9 mouse cellular contexts compared by ENCODE assay signal in genomic region chr10:24111116-24111778, GRCm38 (mm10). TPM values are rescaled to one million over a fixed set of nuclear protein-coding genes. Genes with fewer than 3 reads are reported as not detected.
DNase-seq lines count a peak whose midpoint lies in the region; ATAC-seq lines count a peak whose summit lies in the region.
"Had no signal": no experiment of that assay in that cellular context is flagged by ENCODE, and none has a peak within 500 bp of the region (broad histone marks: within the 10 kb centered on the region; RNA-seq: fewer than 3 reads in every experiment).

No protein-coding gene starts in this region.

- DNase-seq in frontal cortex, postnatal 25 days (ENCODE audit: low spot score in 2 of 2): no peak
- peak; percentile 35 for DNase-seq in ovary, postnatal 14 days (ENCODE audit: low spot score)
- DNase-seq in ovary, postnatal 10 days (ENCODE audit: low spot score): no peak
- DNase-seq in c-Kit-positive CD71-positive TER-119-positive erythroid progenitor cells, embryonic 14.5 days (ENCODE audit: low spot score): peak; percentile 37
- DNase-seq in heart, postnatal 4 days: peak; percentile 52
- peak; percentile 3 for DNase-seq in thymus, postnatal 25 days

- no peaks in the 10 kb centered on the region for H3K36me3 ChIP-seq in lung, embryonic 16.5 days (ENCODE audit: control insufficient read depth, insufficient read depth, low read length)

- ATAC-seq in frontal cortex, adult (ENCODE audit: low TSS enrichment): peak; percentile 87
- ATAC-seq in lung, embryonic 16.5 days (ENCODE audit: low read depth): 0 out of 2 replicates have a peak, but pooled peaks have one; percentile 28

- H3K27me3 ChIP-seq in lung, embryonic 16.5 days (ENCODE audit: control insufficient read depth, insufficient read depth, low read depth, low read length): no peaks in the 10 kb centered on the region

- peaks cover 5% of the 10 kb centered on the region; the same call in 1 of the 2 replicates for H3K9me3 ChIP-seq in lung, embryonic 16.5 days (ENCODE audit: control insufficient read depth, low read length)

- 43% methylated on average over 6 of the region's 6 CpGs for WGBS in lung, embryonic 16.5 days

- H3K4me2 ChIP-seq in lung, embryonic 16.5 days (ENCODE audit: low read depth, low read length): no peak overlapping the region

- no peak overlapping the region for H3K27ac ChIP-seq in lung, embryonic 16.5 days (ENCODE audit: low read length)

- no peak overlapping the region for H3K9ac ChIP-seq in lung, embryonic 16.5 days (ENCODE audit: low read length)

- no peak overlapping the region for H3K4me3 ChIP-seq in lung, embryonic 16.5 days (ENCODE audit: low read length)

- H3K4me1 ChIP-seq in lung, embryonic 16.5 days (replicated peaks; ENCODE audit: control insufficient read depth, insufficient read depth, low read length): no peaks in the 10 kb centered on the region

RNA-seq across cellular contexts. Expression of gene Taar9, which starts 1.9 kb away (rescaled TPM):
- not detected for total RNA-seq in heart, postnatal 4 days (2021)
- polyA plus RNA-seq in lung, embryonic 16.5 days (2015; fragmentation: Nextera tagmentation; extraction: Ambion mirVana): not detected in 2 replicates
- total RNA-seq: layer of hippocampus, adult 18-20 months had no signal

RNA-seq across cellular contexts. Expression of gene Taar8c, which starts 9.5 kb away (rescaled TPM):
- total RNA-seq in heart, postnatal 4 days (2021): not detected
- not detected in 2 replicates for polyA plus RNA-seq in lung, embryonic 16.5 days (2015; fragmentation: Nextera tagmentation; extraction: Ambion mirVana)
- total RNA-seq: layer of hippocampus, adult 18-20 months had no signal

RNA-seq across cellular contexts. Expression of gene Taar8b, which starts 19.2 kb away (rescaled TPM):
- not detected for total RNA-seq in heart, postnatal 4 days (2021)
- not detected in 2 replicates for polyA plus RNA-seq in lung, embryonic 16.5 days (2015; fragmentation: Nextera tagmentation; extraction: Ambion mirVana)
- total RNA-seq: layer of hippocampus, adult 18-20 months had no signal

RNA-seq across cellular contexts. Expression of gene Taar8a, which starts 34.9 kb away (rescaled TPM):
- total RNA-seq in heart, postnatal 4 days (2021): not detected
- polyA plus RNA-seq in lung, embryonic 16.5 days (2015; fragmentation: Nextera tagmentation; extraction: Ambion mirVana): not detected in 2 replicates
- total RNA-seq: layer of hippocampus, adult 18-20 months had no signal

RNA-seq across cellular contexts. Expression of gene Stx7, which starts 37.9 kb away (rescaled TPM):
- total RNA-seq in heart, postnatal 4 days (2021): 10 to 100 TPM; 46.1 to 54.3 TPM
- 89.9 and 95.5 TPM in 2 replicates for polyA plus RNA-seq in lung, embryonic 16.5 days (2015; fragmentation: Nextera tagmentation; extraction: Ambion mirVana)

Comparison
In these comparisons a context has a peak if more than half of its experiments do, and no peak if none do; other contexts are left out.
1. DNase-seq: peak in ovary, postnatal 14 days (single experiment), c-Kit-positive CD71-positive TER-119-positive erythroid progenitor cells, embryonic 14.5 days (single experiment), heart, postnatal 4 days (single experiment) and thymus, postnatal 25 days (single experiment); none in frontal cortex, postnatal 25 days (0 of 2) and ovary, postnatal 10 days (single experiment).